Mouse (Mus musculus) liver, adult 2 months (tissue): ENCODE data around the gene Rhobtb1.

ENCODE experiments used
- CTCF ChIP-seq: fragments of 200-500 bp; IDR thresholded peaks from 2 replicates; pipeline ENCODE4 v1.5.1; 2011; ENCODE audit warnings: low read depth, low read length, control low read depth
- POLR2A ChIP-seq: fragments of 200-500 bp; IDR thresholded peaks from 2 replicates; pipeline ENCODE4 v1.6.1; 2011; ENCODE audit warnings: low read length, control low read depth; ENCODE audit not compliant: insufficient read depth; ENCODE audit errors: extremely low read depth

DNA sequence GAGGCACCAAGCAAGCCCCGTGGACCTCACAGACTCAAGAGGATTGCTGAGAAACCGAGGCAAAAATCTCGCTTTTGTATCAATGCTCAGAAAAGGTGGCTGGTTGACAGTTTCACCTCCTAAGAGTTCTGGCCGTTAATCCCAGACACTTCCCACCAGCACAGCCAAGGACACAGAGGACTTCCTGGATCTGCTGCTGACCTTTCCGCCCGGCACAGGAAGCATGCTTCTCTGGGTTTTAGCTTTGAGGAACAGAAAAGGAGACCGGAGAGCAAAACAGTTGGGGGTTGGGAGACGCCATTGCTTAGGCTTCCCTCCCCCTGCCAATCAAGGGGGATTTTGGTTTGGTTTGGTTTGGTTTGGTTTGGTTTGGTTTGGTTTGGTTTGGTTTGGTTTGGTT lies 108.7 kb downstream of the Rhobtb1 start:
- TF ChIP-seq POLR2A (no peak), CTCF (no peak)
